Mouse (Mus musculus) hindlimb bud, embryonic 11.5 days (tissue): ENCODE measurements around the gene Nptx1.

Experiments used
- DNase-seq: peaks from one replicate; pipeline ENCODE4 v3.0.0-alpha.2; 2012; ENCODE audit warnings: low read depth, low spot score; ENCODE audit errors: extremely low spot score

Nptx1 gene

DNA sequence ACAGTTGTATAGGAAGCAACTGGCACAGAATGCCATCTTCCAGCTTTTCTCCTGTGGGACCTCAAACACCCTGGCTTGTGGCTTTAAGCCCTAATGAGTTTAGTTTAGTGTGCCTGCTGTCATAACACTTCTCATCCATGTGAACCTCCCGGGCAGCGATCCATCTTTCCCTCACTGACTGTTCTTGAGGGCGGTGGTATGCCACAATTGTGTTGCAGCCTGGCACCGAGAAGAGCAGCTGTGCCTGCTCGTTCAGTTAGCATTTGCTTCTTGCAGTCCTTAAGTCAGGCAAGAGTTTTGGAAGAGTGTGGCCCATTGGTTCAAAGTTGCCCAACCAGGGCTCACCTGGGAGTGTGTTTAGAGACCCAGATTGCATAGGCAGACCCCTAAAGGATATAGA is 51.4 kb downstream of the Nptx1 start:
- no peak for DNase-seq

DNA sequence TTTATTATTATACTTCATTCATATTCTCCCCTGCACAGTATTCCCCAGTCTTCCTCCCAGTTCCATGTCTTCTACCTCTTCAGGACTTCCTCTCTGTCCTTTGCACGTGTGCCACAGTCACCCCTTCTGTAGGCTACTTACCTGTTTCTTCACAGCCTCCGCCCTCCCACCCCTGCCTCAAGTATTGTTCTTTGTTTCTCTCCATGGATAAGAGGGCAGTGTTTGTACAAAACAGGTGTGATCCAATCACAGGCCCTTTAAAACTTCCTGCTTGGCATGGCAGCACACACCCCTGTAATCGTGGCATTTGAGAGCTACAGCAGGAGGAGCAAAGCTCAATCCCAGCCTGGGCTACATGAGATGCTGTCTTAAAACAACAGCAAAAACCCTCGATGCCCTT is 54.0 kb downstream of the Nptx1 start:
- no peak for DNase-seq

DNA sequence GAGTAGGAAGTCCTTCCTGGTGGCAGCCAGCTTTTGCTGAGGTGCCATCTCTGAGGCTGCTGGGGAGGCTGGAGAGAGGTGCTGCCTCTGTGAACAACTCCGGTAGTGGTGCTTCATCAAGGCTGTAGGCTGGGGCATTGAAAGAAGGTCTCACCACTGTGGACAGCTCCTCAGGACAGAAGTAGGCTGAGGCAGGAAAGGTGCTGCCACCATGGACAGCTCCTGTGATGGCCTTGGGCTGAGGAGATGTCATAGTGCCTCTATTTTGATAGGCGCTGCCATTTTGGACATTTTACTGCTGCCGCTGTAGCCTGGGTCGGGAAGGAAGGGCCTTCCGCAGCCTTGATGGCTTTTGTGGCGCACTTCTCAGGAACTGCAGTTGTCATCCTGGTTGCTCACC is 54.7 kb downstream of the Nptx1 start:
- no peak for DNase-seq

DNA sequence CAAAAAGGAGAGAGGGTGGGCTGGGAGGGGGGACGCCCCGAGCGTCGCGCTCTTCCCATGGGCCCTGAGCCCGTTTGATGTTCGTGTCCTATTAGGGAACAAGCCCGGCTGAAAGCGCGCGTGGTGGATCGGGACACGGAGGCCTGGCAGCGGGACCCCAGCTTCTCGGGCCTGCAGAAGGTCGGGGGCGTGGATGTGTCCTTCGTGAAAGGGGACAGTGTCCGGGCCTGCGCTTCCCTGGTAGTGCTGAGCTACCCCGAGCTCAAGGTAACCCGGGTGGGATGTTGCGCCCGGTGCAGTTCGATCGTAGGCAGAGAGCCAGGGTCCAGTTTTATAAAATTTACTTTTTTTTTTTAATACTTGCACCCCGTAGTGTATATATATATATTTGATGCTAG is 55.9 kb downstream of the Nptx1 start:
- no peak for DNase-seq

DNA sequence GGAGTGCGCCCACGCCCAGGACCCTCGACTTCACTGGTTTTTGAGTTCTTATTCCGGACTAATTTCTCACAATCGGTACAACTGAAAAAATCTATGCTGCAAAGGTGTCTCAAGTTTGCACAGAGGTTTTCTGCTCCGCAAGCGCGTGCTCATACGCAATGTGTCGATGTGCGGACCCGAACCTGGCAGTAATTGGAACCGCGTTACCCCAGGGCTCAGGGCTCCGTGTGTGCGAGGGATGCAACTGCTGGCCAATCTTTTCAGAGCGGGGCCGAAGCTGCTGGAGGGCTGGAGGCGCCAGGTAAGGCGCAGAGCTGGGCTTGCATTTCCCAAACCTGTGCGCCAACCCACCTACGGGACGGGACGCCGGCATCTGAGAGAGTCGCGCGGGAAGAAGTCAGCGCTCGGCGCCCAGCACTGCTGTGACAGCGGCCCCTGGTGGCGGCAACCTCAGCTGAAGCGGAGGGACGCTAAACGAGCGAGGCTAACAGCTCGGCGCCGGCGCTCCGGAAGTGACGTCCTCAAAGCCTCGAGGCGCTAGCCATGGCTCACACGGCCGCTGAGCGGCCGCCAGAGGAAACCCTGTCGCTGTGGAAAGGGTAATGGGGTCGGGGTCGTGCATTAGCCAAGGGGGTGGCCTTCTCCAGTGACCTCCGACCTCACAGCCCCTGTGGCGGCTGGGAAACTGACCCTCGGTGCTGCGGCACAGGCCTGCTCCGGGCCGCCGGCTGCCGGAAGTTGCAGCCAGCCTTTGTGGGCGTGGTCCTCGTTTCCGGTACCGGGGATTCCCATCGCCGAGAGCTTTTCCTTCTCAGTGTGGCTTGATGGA is 56.5 kb downstream of the Nptx1 start, which contains the start of gene Endov:
Gene Endov, plus strand, starts transcription at position 487 of the 829 bp plus-strand sequence.
- DNase-seq = peak; percentile 81
